Mouse (Mus musculus) MEL (cell line): ENCODE measurements around the gene Wwc2.

Experiments
- CTCF ChIP-seq, 3 experiments: IDR thresholded peaks in 2 of 3; conservative IDR thresholded peaks in 1 of 3; 2 replicates each; pipeline ENCODE4 v1.5.1; 2011 to 2012; ENCODE audit warnings: low read length in 3 of 3, low read depth in 2 of 3, mild to moderate bottlenecking in 2 of 3, improper control_type of control experiment in 1 of 3, inconsistent platforms in 1 of 3, mixed read lengths in 1 of 3, moderate library complexity in 1 of 3; ENCODE audit not compliant: control insufficient read depth in 1 of 3, insufficient read depth in 1 of 3, poor library complexity in 1 of 3, severe bottlenecking in 1 of 3
- E2F4 ChIP-seq: IDR thresholded peaks from 2 replicates; pipeline ENCODE4 v1.6.1; 2011; ENCODE audit warnings: low read depth, low read length, improper control_type of control experiment, borderline replicate concordance
- POLR2A ChIP-seq, 2 experiments: IDR thresholded peaks; 2 replicates each; pipeline ENCODE4 v1.6.1; 2011 to 2012; ENCODE audit warnings: low read length in 2 of 2, mild to moderate bottlenecking in 2 of 2, control low read depth in 1 of 2, improper control_type of control experiment in 1 of 2, low read depth in 1 of 2, moderate library complexity in 1 of 2; ENCODE audit not compliant: control insufficient read depth in 1 of 2, insufficient read depth in 1 of 2, poor library complexity in 1 of 2
- SIN3A ChIP-seq: IDR thresholded peaks from 2 replicates; pipeline ENCODE4 v1.6.1; 2012; ENCODE audit warnings: low read length, improper control_type of control experiment, inconsistent platforms

GRCm38 (mm10) chr8:47884306-47884705, 106.4 kb downstream of the Wwc2 start:
- TF ChIP-seq SIN3A (no peak), E2F4 (no peak), POLR2A (IDR thresholded peaks at IDR 0.05; ENCODE audit: control insufficient read depth in 1 of 2, insufficient read depth in 1 of 2, low read depth in 1 of 2, low read length in 2 of 2, poor library complexity in 1 of 2) (no peak), CTCF (IDR thresholded peaks at IDR 0.05 in 2 of 3, conservative IDR thresholded peaks at IDR 0.05 in 1 of 3; ENCODE audit: control insufficient read depth in 1 of 3, insufficient read depth in 1 of 3, low read depth in 2 of 3, low read length in 3 of 3, poor library complexity in 1 of 3, severe bottlenecking in 1 of 3) (no peak)
